Mouse (Mus musculus): ENCODE results near the gene Skap2.

GRCm38 (mm10) chr6:52011559-52012408 lies 565 bp downstream of the Skap2 start:
- TF ChIP-seq CTCF (IDR thresholded peaks at IDR 0.05; ENCODE audit: extremely low read depth, insufficient read depth, low read length) (no peak), POLR2A (IDR thresholded peaks at IDR 0.05; ENCODE audit: extremely low read depth, insufficient read depth, low read length) (no peak)
